Mouse (Mus musculus) hindbrain, postnatal 0 days (tissue): Measurements from ENCODE around the gene Cdca3. TPM values are rescaled to one million over a fixed set of nuclear protein-coding genes. Genes with fewer than 3 reads are reported as not detected.

Source experiments
- ATAC-seq: fragments of 200-750 bp; cut with Nextera tagmentation; 2 replicates; pipeline ENCODE4 v1.8.0; 2017; ENCODE audit warnings: mild to moderate bottlenecking, moderate TSS enrichment, moderate library complexity
- DNase-seq: peaks from one replicate; pipeline ENCODE4 v3.0.0-alpha.2; 2015; ENCODE audit warnings: low spot score
- H3K27ac ChIP-seq: fragments of 300-500 bp; sonication (generic); 2 replicates; pipeline ENCODE4 v1.5.1; 2014; ENCODE audit warnings: mild to moderate bottlenecking
- H3K27me3 ChIP-seq: fragments of 300-500 bp; sonication (generic); 2 replicates; pipeline ENCODE4 v1.6.1; 2014; ENCODE audit warnings: low read length, mixed read lengths; ENCODE audit not compliant: insufficient read depth
- H3K36me3 ChIP-seq: fragments of 300-500 bp; sonication (generic); 2 replicates; pipeline ENCODE4 v1.6.1; 2014; ENCODE audit warnings: low read length, mixed read lengths; ENCODE audit not compliant: insufficient read depth
- H3K4me1 ChIP-seq: fragments of 300-500 bp; sonication (generic); 2 replicates; pipeline ENCODE4 v1.6.1; 2014; ENCODE audit warnings: antibody characterized with exemption, low read length, mixed read lengths; ENCODE audit not compliant: insufficient read depth
- H3K4me2 ChIP-seq: fragments of 300-500 bp; sonication (generic); 2 replicates; pipeline ENCODE4 v1.6.1; 2014; ENCODE audit warnings: low read depth, mild to moderate bottlenecking, low read length, moderate library complexity, mixed read lengths
- H3K4me3 ChIP-seq: fragments of 300-500 bp; sonication (generic); 2 replicates; pipeline ENCODE4 v1.5.1; 2014; ENCODE audit warnings: low read length
- H3K9ac ChIP-seq: fragments of 300-500 bp; sonication (generic); replicated peaks from 2 replicates; pipeline ENCODE4 v1.6.1; 2014; ENCODE audit warnings: mild to moderate bottlenecking, low read length, moderate library complexity, mixed read lengths
- H3K9me3 ChIP-seq: fragments of 300-500 bp; sonication (generic); 2 replicates; pipeline ENCODE4 v1.6.1; 2016; ENCODE audit warnings: low read length, mixed read lengths
- CTCF ChIP-seq: IDR thresholded peaks from 2 replicates; pipeline ENCODE4 v1.5.1; 2016; ENCODE audit warnings: antibody characterized with exemption, control low read depth, low read depth
- WGBS: fragments of 180-500 bp; shearing (Covaris S2); extraction: QIAGEN DNeasy Blood & Tissue Kit; methylation state at CpG from one replicate; pipeline ENCODE4 v1.1.7; 2014; 5-methylcytosine and 5-hydroxymethylcytosine counted together
- polyA plus RNA-seq: library from polyadenylated mRNA; unstranded; fragments of >200 nt; fragmentation: Nextera tagmentation; extraction: Ambion mirVana; gene quantifications from 2 replicates; pipeline ENCODE4 v1.2.1, GENCODE M21; 2015
- total RNA-seq: library from RNA; depleted of rRNA; stranded (reverse); fragments of >200 nt; gene quantifications from 2 replicates; pipeline ENCODE4 v1.2.3, GENCODE M21; 2014; rRNA removed

Gene Cdca3
- total RNA-seq: 34.7 and 39.9 TPM in 2 replicates
- polyA plus RNA-seq: 40.9 and 47.3 TPM in 2 replicates

DNA sequence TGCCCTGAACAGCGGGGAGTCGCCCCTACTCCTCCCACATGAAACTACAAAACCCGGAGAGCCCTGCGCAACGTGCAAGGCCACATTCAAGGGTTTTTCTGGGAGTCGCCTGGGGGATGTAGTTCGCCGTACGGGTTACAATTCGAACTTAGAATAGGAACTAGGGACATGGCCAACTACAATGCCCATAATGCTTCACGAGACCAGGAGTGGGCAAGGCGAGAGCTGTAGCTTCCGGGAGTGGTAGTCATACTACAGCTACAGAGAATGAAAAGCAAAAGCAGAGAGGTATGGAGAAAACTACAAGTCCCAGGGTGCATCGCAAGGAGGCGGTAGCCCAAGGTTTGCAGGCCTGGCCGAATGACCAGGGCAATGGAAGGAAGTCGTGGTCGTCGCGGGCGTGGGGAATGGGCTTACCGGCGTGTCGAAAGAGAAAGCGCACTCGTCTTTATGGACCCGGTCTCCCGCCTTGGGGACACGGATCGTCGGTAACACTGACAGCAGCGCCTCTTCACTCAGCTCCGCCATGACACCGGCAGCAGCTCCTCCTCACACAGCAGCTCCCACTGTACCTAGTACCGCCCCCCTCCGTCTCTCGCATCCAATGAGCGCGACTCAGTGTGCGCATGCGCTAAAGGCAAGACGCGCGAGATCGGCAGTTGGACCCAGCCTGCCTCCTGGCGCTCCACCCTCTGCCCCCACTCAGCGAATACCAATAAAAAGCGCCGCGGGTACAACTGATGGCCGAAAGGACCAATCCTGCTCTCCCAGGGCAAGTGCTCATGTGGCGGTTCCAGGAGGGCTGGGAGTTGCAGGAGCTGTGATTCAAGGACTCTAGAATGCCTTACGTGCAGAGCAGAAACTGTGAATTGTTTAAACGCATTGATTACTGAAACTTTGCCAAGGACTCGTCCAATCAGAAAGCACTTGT, at the start of gene Cdca3, which contains the start of gene Usp5:
Gene Cdca3 (plus strand): TSS at position 680 of the 931 bp plus-strand sequence.
Gene Usp5 (minus strand): TSS at position 617 of the 931 bp plus-strand sequence.
- TF ChIP-seq CTCF: peak; percentile 55
- Histone ChIP-seq H3K36me3 (peaks cover 19% of the 10 kb centered on the region), H3K4me1 (peaks cover 9% of the 10 kb centered on the region; the same call in 1 of the 2 replicates), H3K27me3 (no peaks in the 10 kb centered on the region), H3K9me3 (no peaks in the 10 kb centered on the region), H3K4me2 (peak within 1 kb of the TSS; percentile 86), H3K4me3 (peak within 1 kb of the TSS; percentile 66), H3K9ac (peak within 1 kb of the TSS; percentile 63), H3K27ac (peak within 1 kb of the TSS; percentile 86)
- peak; percentile 95 for ATAC-seq
- peak; percentile 100 for DNase-seq
- under 1% methylated on average over 54 of the region's 55 CpGs for WGBS

DNA sequence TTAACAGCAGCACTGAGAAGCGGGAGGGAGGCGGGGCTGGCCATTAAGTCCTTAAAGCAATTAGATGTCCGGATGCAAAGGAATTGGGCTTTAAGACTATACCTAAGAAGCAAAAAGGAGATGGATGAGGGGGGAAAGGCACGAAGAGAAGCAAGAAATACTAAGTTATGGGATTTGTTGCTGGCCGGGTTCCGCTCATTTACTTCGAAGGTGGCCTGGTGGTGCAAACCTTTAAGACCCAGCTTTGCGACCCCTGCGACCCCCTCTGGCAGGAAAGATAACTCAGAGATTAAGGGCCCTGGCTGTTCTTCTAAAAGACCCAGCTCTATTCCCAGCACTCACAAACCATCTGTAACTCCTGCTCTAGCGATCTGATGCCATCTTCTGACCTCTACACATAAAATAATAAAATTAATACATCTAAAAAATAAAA, 49.3 kb upstream of the Cdca3 start:
- peak overlapping the region; percentile 76 for H3K4me2 ChIP-seq
- H3K27me3 ChIP-seq: no peaks in the 10 kb centered on the region
- WGBS: 5% methylated on average over 10 of the region's 10 CpGs
- no peak overlapping the region for H3K27ac ChIP-seq
- no peaks in the 10 kb centered on the region for H3K9me3 ChIP-seq
- H3K4me1 ChIP-seq: 0 out of 2 replicates have a peak, but pooled peaks cover 9% of the 10 kb centered on the region
- H3K36me3 ChIP-seq: no peaks in the 10 kb centered on the region
- DNase-seq (no peak), ATAC-seq (peak; percentile 31; the same call in 1 of the 2 replicates)
- H3K9ac ChIP-seq: peak overlapping the region; percentile 37; the same call in 1 of the 2 replicates
- peak; percentile 44 for TF ChIP-seq CTCF
- H3K4me3 ChIP-seq: peak overlapping the region; percentile 31

DNA sequence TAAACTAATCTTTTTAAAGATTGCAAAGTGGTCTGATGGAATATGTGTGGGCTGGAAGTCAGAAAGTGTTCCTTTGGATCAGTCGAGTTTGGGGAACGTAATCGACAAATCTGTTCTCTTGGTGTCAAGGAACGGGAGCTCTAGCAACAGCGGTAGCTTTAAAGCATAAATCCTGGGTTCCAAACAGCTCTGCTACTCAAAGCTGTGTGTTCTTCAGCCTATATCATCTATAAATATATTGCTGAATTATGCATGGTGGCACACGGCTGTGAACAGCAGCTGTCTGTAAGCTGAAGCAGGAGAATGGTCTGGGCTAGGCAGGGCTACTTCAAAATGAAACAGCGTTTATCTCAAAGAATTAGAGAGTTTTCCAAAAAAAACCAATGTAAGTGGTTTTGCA, 48.4 kb upstream of the Cdca3 start:
- Histone ChIP-seq H3K4me1 (0 out of 2 replicates have a peak, but pooled peaks cover 9% of the 10 kb centered on the region), H3K9ac (no peak overlapping the region), H3K27ac (no peak overlapping the region), H3K4me3 (no peak overlapping the region), H3K4me2 (no peak overlapping the region), H3K36me3 (no peaks in the 10 kb centered on the region), H3K27me3 (no peaks in the 10 kb centered on the region), H3K9me3 (no peaks in the 10 kb centered on the region)
- no peak for TF ChIP-seq CTCF
- DNase-seq (no peak), ATAC-seq (no peak)
- WGBS: 90% methylated on average over 7 of the region's 7 CpGs

DNA sequence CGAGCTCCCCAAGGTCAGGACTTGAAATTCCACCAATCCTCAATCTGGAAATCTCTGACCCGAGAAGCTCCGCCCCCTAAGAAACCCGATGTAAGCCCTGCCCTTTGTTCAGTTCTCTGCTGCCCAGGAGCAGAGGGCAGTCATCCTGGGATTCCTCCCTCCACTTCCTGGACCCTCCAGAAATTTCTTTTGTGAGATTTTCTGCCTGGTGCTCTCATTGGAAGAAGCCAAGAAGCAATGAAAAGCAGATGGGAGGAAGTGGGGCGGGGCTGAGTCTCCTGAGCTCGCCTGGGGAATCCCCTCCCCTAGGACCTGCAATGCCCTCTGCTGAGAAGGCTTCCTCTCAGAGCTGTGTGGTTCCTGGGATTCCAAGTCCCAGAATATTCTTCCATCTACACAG, 46.9 kb upstream of the Cdca3 start:
- Histone ChIP-seq H3K4me1 (0 out of 2 replicates have a peak, but pooled peaks cover 9% of the 10 kb centered on the region), H3K4me3 (no peak overlapping the region), H3K36me3 (no peaks in the 10 kb centered on the region), H3K27me3 (no peaks in the 10 kb centered on the region), H3K27ac (no peak overlapping the region), H3K9ac (no peak overlapping the region), H3K9me3 (no peaks in the 10 kb centered on the region), H3K4me2 (peak overlapping the region; percentile 13; the same call in 1 of the 2 replicates)
- ATAC-seq: no peak
- no peak for DNase-seq
- TF ChIP-seq CTCF: no peak
- WGBS: 23% methylated on average over 6 of the region's 6 CpGs

DNA sequence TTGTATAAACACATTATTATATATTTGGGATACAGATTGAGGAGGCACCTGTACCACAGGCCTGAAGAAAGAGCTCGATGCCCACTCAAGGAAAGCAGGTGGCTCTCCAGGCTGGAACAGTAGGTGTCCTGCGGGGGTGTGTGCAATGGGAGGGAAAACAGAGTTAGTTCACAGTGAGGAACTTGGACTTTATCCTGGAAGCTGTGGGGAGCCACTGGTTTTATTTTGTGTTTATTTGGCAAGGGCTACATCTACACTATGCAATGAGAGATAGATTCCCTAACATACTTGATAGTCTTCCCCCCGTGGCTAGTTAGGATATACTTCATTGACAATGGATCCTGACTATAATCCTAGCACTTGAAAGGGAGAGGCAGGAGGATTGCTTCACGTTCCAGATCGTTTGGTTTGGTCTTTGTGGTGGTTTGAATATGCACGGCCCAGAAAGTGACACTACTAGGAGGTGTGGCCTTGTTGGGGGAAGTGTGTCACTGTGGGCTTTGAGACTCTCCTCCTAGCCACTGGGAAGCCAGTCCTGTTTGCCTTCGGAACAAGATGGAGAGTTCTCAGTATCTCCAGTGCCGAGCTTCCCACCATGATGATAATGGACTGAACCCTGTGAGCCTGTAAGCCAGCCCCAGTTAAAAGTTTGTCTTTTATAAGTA, 42.5 kb upstream of the Cdca3 start:
- ATAC-seq: no peak
- Histone ChIP-seq H3K4me2 (no peak overlapping the region), H3K9me3 (no peaks in the 10 kb centered on the region), H3K4me1 (no peaks in the 10 kb centered on the region), H3K27me3 (no peaks in the 10 kb centered on the region), H3K36me3 (no peaks in the 10 kb centered on the region), H3K9ac (no peak overlapping the region), H3K4me3 (no peak overlapping the region), H3K27ac (no peak overlapping the region)
- 38% methylated on average over 8 of the region's 8 CpGs for WGBS
- DNase-seq: no peak
- no peak for TF ChIP-seq CTCF

DNA sequence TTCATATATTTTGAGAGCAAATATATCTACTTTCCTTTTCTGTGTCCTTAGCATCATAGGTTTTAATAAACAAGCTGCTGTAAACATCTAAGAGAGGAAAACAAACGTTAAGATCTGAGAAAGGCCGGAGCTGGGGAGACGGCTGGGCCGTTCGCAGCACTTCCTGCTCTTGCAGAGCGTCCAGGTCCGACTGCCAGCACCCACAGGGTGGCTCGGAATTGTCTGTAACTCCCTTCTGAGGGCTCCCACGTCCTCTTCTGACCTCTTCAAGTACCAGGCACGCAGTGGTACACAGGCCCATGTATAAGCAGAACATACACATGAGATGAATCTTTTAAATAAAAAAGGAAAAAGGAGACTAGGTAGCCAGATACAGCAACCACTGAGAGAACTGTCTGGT, 41.6 kb upstream of the Cdca3 start:
- DNase-seq (no peak), ATAC-seq (no peak)
- no peaks in the 10 kb centered on the region for H3K27me3 ChIP-seq
- H3K27ac ChIP-seq: no peak overlapping the region
- H3K9ac ChIP-seq: no peak overlapping the region
- no peaks in the 10 kb centered on the region for H3K9me3 ChIP-seq
- no peak for TF ChIP-seq CTCF
- H3K4me3 ChIP-seq: no peak overlapping the region
- 75% methylated on average over 10 of the region's 10 CpGs for WGBS
- no peaks in the 10 kb centered on the region for H3K4me1 ChIP-seq
- no peak overlapping the region for H3K4me2 ChIP-seq
- no peaks in the 10 kb centered on the region for H3K36me3 ChIP-seq
